Mouse (Mus musculus) gastrocnemius, postnatal 14 days (tissue): ENCODE results near the gene St8sia2. TPM values are rescaled to one million over a fixed set of nuclear protein-coding genes. Genes with fewer than 3 reads are reported as not detected.

Experiments
- DNase-seq: peaks from one replicate; pipeline ENCODE4 v3.0.0; 2021; ENCODE audit warnings: mixed read lengths
- intact Hi-C: fragments of 180-260 bp; cut with DNase I; formaldehyde crosslinking; loops from one replicate; pipeline ENCODE4 v1.15.1; 2025; ENCODE audit warnings: low total_unique reads
- total RNA-seq, 2 experiments: library from RNA; stranded (reverse); gene quantifications; 2 replicates each; pipeline ENCODE4 v1.2.3; 2021

Gene St8sia2
- total RNA-seq, 2 experiments from 2014 or later = 1.3 to 3.0 TPM

DNA sequence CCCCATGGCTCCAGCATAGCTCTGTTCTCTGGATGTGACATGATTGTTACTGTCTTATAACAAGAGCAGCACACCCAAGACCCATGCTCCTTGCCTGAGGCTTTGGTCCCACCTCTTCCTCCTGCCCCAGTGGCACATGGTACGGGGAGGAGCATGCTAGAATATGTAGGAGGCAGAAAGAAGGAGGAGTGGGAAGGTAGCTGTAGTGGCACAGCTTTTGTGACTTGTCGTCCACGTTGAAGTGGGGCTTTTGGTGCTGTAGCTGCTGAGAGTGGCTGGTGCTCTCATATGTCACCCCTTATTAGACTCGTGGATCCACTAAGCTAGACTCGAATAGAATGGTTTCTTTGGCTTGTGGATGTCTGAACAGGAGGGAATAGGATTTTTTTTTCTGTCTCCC, 121.7 kb downstream of the St8sia2 start:
- DNase-seq = no peak
- intact Hi-C loops = no loop called here

DNA sequence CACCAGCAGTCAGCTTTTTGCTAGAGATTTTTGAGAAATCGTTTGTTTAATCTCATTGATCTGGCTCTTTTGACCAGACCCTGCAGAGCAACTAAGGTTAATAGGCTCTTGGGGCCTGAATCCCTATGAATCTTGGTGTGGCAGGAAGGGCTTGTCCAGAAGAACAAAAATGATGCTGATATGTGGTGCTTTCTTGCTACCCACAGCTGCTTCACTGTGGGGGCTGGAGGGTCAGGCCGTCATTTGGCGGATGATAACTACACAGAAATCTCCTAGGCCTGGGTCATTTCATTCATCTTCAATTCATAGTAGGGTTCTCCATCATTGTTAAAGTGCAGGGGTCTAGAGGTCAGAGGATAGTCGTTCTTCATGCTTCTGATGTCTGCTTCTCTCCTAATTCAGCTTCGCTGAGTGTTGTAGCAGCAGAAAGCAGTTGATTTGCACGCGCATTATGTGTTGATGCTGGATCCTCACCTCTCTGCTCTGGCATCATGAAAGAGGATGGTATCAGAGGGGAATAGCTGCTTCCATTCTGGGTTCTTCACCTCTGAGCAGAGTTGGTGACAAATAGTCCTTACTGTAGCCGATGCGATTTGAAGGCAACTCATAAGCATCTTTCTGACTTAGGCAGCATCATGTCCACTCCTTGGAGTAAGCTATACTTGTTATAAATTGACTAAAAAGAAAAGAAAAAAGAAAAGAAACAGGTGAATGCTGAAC, 122.4 kb downstream of the St8sia2 start:
- intact Hi-C loops = no loop called here
- no peak for DNase-seq

DNA sequence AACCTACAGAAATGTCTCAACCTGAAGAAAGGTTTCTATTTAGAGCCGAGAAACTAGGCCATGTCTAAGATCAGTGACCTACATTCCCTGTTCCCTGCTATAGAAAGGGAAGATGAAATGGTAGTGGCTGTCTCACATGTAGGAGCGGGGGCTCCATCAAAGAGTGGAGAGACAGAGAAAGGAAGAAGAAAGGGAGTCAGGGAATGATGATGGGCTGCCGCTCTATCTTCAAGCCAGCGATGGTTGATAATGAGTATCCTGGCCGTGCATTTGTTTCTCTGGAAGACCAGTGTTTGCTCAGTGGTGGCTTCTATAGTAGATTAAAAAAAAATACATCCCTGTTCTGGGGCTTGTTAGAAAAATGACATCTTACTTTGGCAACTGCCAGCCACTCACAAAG, 123.0 kb downstream of the St8sia2 start:
- intact Hi-C loops = no loop called here

More for the DNA sequence above, 123.0 kb downstream of the St8sia2 start:
- no peak for DNase-seq
